Mouse (Mus musculus) kidney, postnatal 0 days (tissue): ENCODE data around the gene H2-Q7. TPM values are rescaled to one million over a fixed set of nuclear protein-coding genes. Genes with fewer than 3 reads are reported as not detected.
"Not testable (repeated sequence)": the region's sequence is repeated elsewhere in the genome, so short reads cannot be mapped to it uniquely, and the experiment has no call there.

Source experiments
- ATAC-seq: fragments of 200-750 bp; cut with Nextera tagmentation; replicated peaks from 2 replicates; pipeline ENCODE4 v1.8.0; 2017; ENCODE audit warnings: low read depth, moderate number of reproducible peaks, moderate TSS enrichment, moderate library complexity; ENCODE audit not compliant: low FRiP score
- DNase-seq: peaks from one replicate; pipeline ENCODE4 v3.0.0-alpha.2; 2016; ENCODE audit warnings: low spot score
- H3K27ac ChIP-seq: fragments of 300-500 bp; sonication (generic); 2 replicates; pipeline ENCODE4 v1.5.1; 2014; ENCODE audit warnings: mild to moderate bottlenecking
- H3K27me3 ChIP-seq: fragments of 300-500 bp; sonication (generic); 2 replicates; pipeline ENCODE4 v1.6.1; 2014; ENCODE audit warnings: low read length, mixed read lengths; ENCODE audit not compliant: insufficient read depth
- H3K36me3 ChIP-seq: fragments of 300-500 bp; sonication (generic); 2 replicates; pipeline ENCODE4 v1.6.1; 2014; ENCODE audit warnings: low read length, mixed read lengths; ENCODE audit not compliant: insufficient read depth
- H3K4me1 ChIP-seq: fragments of 300-500 bp; sonication (generic); replicated peaks from 2 replicates; pipeline ENCODE4 v1.6.1; 2014; ENCODE audit warnings: antibody characterized with exemption, low read length, mixed read lengths; ENCODE audit not compliant: insufficient read depth
- H3K4me2 ChIP-seq: fragments of 300-500 bp; sonication (generic); 2 replicates; pipeline ENCODE4 v1.6.1; 2014; ENCODE audit warnings: mild to moderate bottlenecking, low read length, moderate library complexity, mixed read lengths
- H3K4me3 ChIP-seq: fragments of 300-500 bp; sonication (generic); replicated peaks from 2 replicates; pipeline ENCODE4 v1.5.1; 2014; ENCODE audit warnings: low read depth, low read length
- H3K9ac ChIP-seq: fragments of 300-500 bp; sonication (generic); 2 replicates; pipeline ENCODE4 v1.6.1; 2014; ENCODE audit warnings: low read depth, low read length
- H3K9me3 ChIP-seq: fragments of 300-500 bp; sonication (generic); replicated peaks from 2 replicates; pipeline ENCODE4 v1.6.1; 2016; ENCODE audit warnings: low read length, inconsistent platforms, mixed read lengths
- CTCF ChIP-seq: IDR thresholded peaks from 2 replicates; pipeline ENCODE4 v1.5.1; 2016; ENCODE audit warnings: antibody characterized with exemption, low read depth, mild to moderate bottlenecking, moderate library complexity
- WGBS: fragments of 180-500 bp; shearing (Covaris S2); extraction: QIAGEN DNeasy Blood & Tissue Kit; methylation state at CpG from one replicate; pipeline ENCODE4 v1.1.7; 2014; 5-methylcytosine and 5-hydroxymethylcytosine counted together
- polyA plus RNA-seq: library from polyadenylated mRNA; unstranded; fragments of >200 nt; fragmentation: Nextera tagmentation; extraction: Ambion mirVana; gene quantifications from 2 replicates; pipeline ENCODE4 v1.2.1, GENCODE M21; 2015

H2-Q7 gene
- polyA plus RNA-seq, 1 experiment from 2014 or later = 15.6 TPM

GRCm38 (mm10) chr17:35442376-35442775, 3.4 kb downstream of the H2-Q7 start:
- not testable (repeated sequence) for H3K27me3 ChIP-seq, H3K9me3 ChIP-seq, H3K4me2 ChIP-seq, H3K9ac ChIP-seq, H3K27ac ChIP-seq, H3K36me3 ChIP-seq, DNase-seq, H3K4me1 ChIP-seq, H3K4me3 ChIP-seq, ATAC-seq
- WGBS = 95% methylated on average over 2 of the region's 2 CpGs

DNA sequence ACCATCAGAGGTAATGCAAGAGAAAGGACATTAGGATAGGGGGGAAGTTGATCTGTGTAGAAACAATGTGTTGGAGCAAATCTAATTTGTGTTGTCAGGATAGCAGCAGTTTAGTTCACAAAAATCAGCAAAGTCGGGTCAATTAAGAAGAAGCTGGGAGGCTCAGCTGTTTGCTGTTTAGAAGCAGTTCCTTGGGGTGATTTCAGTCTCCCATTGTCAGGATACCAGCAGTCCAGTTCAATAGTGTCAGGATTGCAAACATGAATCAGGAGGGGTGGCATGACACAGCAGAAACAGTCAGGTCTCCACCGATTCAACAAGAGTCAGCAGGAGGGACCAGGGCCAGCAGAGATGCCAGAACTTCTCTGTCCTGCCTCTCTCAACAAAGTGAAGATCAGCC, 5.6 kb downstream of the H2-Q7 start:
- H3K27ac ChIP-seq, ATAC-seq: not testable (repeated sequence)
- 97% methylated on average over 2 of the region's 2 CpGs for WGBS

GRCm38 (mm10) chr17:35458247-35458646, 19.3 kb downstream of the H2-Q7 start:
- not testable (repeated sequence) for H3K4me2 ChIP-seq, H3K9me3 ChIP-seq, H3K27ac ChIP-seq, H3K36me3 ChIP-seq, H3K27me3 ChIP-seq, H3K4me1 ChIP-seq, ATAC-seq, H3K4me3 ChIP-seq, DNase-seq, H3K9ac ChIP-seq
- no CpG with 5 or more reads among the region's 1 CpGs for WGBS

More for the DNA sequence above, 5.6 kb downstream of the H2-Q7 start:
- not testable (repeated sequence) for H3K27me3 ChIP-seq, H3K9me3 ChIP-seq, H3K4me1 ChIP-seq, H3K4me3 ChIP-seq, DNase-seq, H3K36me3 ChIP-seq, H3K4me2 ChIP-seq, H3K9ac ChIP-seq

- DNase-seq, H3K27ac ChIP-seq, H3K4me3 ChIP-seq, H3K27me3 ChIP-seq, H3K9ac ChIP-seq, H3K4me1 ChIP-seq, H3K9me3 ChIP-seq, ATAC-seq, H3K36me3 ChIP-seq, H3K4me2 ChIP-seq: not testable (repeated sequence)
- WGBS = 80% methylated on average over 1 of the region's 9 CpGs
These were observed 21.8 kb downstream of the H2-Q7 start for GRCm38 (mm10) chr17:35460513-35461341.

- peak; percentile 32 for DNase-seq
- ATAC-seq = not testable (repeated sequence)
- WGBS = 7% methylated on average over 8 of the region's 8 CpGs
These were observed 26.7 kb downstream of the H2-Q7 start for GRCm38 (mm10) chr17:35465651-35466050.

GRCm38 (mm10) chr17:35468936-35469335, 30.0 kb downstream of the H2-Q7 start:
- WGBS = 63% methylated on average over 3 of the region's 3 CpGs
- not testable (repeated sequence) for H3K9me3 ChIP-seq, ATAC-seq, H3K9ac ChIP-seq, H3K27ac ChIP-seq, H3K4me2 ChIP-seq, DNase-seq, H3K4me3 ChIP-seq, H3K4me1 ChIP-seq, H3K36me3 ChIP-seq
- peaks cover 20% of the 10 kb centered on the region for H3K27me3 ChIP-seq

More at GRCm38 (mm10) chr17:35465651-35466050, 26.7 kb downstream of the H2-Q7 start:
- not testable (repeated sequence) for H3K4me1 ChIP-seq, H3K9ac ChIP-seq, H3K36me3 ChIP-seq, H3K9me3 ChIP-seq, H3K27ac ChIP-seq, H3K4me3 ChIP-seq, H3K4me2 ChIP-seq
- peak; percentile 83 for TF ChIP-seq CTCF
- H3K27me3 ChIP-seq = peaks cover 17% of the 10 kb centered on the region
